Mouse (Mus musculus) megakaryocyte, embryonic 14.5 days (primary cell): ENCODE measurements at regions not wholly inside any gene's neighbourhood (a gene's known extent, or its start where the extent isn't known, plus 50 kb on each side); places are given as distances from the start of the nearest gene placed in this dataset.

Experiments used
- FLI1 ChIP-seq: IDR thresholded peaks from 2 replicates; pipeline ENCODE4 v1.6.1; 2012; ENCODE audit warnings: low read length, inconsistent platforms, mixed read lengths
- GATA1 ChIP-seq: IDR thresholded peaks from 3 replicates; pipeline ENCODE4 v1.6.1; 2012; ENCODE audit warnings: mixed read lengths, low read length, inconsistent platforms, borderline replicate concordance

DNA sequence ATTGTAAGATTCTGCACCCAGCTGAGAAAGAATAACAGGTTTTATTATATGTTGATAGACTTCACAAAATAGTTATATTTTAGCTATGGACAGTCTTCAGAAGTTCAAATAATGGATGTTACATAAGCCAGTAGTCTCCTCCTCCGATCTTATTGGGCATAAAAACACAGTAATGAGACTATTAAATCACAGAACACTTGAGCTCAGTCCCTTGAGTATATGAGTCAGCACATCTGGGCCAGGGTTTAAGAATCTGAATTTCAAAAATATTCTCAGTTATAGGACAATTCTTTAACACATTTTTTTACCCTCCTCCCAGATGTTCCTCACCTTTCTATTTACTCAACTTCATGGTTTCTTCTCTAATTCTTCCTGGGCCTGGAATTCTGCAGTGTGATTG is 1075.9 kb upstream of the Lrrc6 start:
- TF ChIP-seq FLI1 (no peak), GATA1 (no peak)
